Mouse (Mus musculus): Measurements from ENCODE around the gene Cyb5r4.

- TF ChIP-seq CTCF (IDR thresholded peaks at IDR 0.05; ENCODE audit: extremely low read depth, insufficient read depth, insufficient read length, insufficient replicate concordance) (no peak), POLR2A (IDR thresholded peaks at IDR 0.05; ENCODE audit: low read depth, low read length) (no peak)
Observed at GRCm38 (mm10) chr9:86976896-86977295, 44.9 kb upstream of the Cyb5r4 start.
